Mouse (Mus musculus) natural killer cell, adult 2 months (primary cell): ENCODE results near the gene Uts2.

ENCODE experiments used
- DNase-seq, 2 experiments: peaks; one replicate each; pipeline ENCODE4 v3.0.0; 2022; ENCODE audit warnings: low spot score in 2 of 2

Gene Uts2

GRCm38 (mm10) chr4:150996797-150997196, at the start of gene Uts2:
Uts2 (plus strand) TSS chr4:150997097.
- DNase-seq, result no peak

GRCm38 (mm10) chr4:150950972-150951371, 45.9 kb upstream of the Uts2 start:
- no peak for DNase-seq

- DNase-seq, result no peak
These were observed 40.4 kb upstream of the Uts2 start for GRCm38 (mm10) chr4:150956369-150957105.

- no peak for DNase-seq
These were observed 39.8 kb upstream of the Uts2 start for GRCm38 (mm10) chr4:150957106-150957458.

GRCm38 (mm10) chr4:150958536-150958935, 38.4 kb upstream of the Uts2 start:
- no peak for DNase-seq

- DNase-seq, result no peak
These were observed 34.7 kb upstream of the Uts2 start for GRCm38 (mm10) chr4:150962231-150962630.

- DNase-seq, result no peak
These were observed 33.2 kb upstream of the Uts2 start for GRCm38 (mm10) chr4:150963711-150964110.

- DNase-seq, result peak; percentile 86 to 89
These were observed 32.0 kb upstream of the Uts2 start for GRCm38 (mm10) chr4:150964635-150965554.

- DNase-seq, result peak; percentile 13 to 14
These were observed 31.3 kb upstream of the Uts2 start for GRCm38 (mm10) chr4:150965555-150965951.

GRCm38 (mm10) chr4:150966556-150966955, 30.3 kb upstream of the Uts2 start:
- peak; percentile 54 to 63 for DNase-seq

GRCm38 (mm10) chr4:150968956-150969355, 27.9 kb upstream of the Uts2 start:
- DNase-seq, result no peak

GRCm38 (mm10) chr4:150973264-150973663, 23.6 kb upstream of the Uts2 start:
- DNase-seq, result no peak

GRCm38 (mm10) chr4:150975145-150975544, 21.8 kb upstream of the Uts2 start:
- no peak for DNase-seq

- no peak for DNase-seq
These were observed 18.6 kb upstream of the Uts2 start for GRCm38 (mm10) chr4:150978156-150978910.

GRCm38 (mm10) chr4:150979455-150979854, 17.4 kb upstream of the Uts2 start:
- no peak for DNase-seq

GRCm38 (mm10) chr4:150980153-150980552, 16.7 kb upstream of the Uts2 start:
- no peak for DNase-seq

- DNase-seq, result peak in 1 of 2 experiments; percentile 26
These were observed 6.7 kb upstream of the Uts2 start for GRCm38 (mm10) chr4:150990148-150990547.

- DNase-seq, result no peak
These were observed 1.7 kb downstream of the Uts2 start for GRCm38 (mm10) chr4:150998626-150999025.

- DNase-seq, result no peak
These were observed 4.5 kb downstream of the Uts2 start for GRCm38 (mm10) chr4:151001397-151001796.

- peak; percentile 76 to 87 for DNase-seq
These were observed 8.9 kb downstream of the Uts2 start for GRCm38 (mm10) chr4:151005656-151006318.

GRCm38 (mm10) chr4:151006945-151007344, 10.0 kb downstream of the Uts2 start:
- peak; percentile 63 to 74 for DNase-seq

GRCm38 (mm10) chr4:151010316-151010715, 13.4 kb downstream of the Uts2 start:
- no peak for DNase-seq
